Comparison of ENCODE assay signal across 20 mouse cellular contexts in genomic region chr4:62862756-62863155, GRCm38 (mm10).
DNase-seq lines count a peak whose midpoint lies in the region; ATAC-seq and TF ChIP-seq lines count a peak whose summit lies in the region.
"Had no signal": no experiment of that assay in that cellular context is flagged by ENCODE, and none has a peak within 500 bp of the region (broad histone marks: within the 10 kb centered on the region; RNA-seq: fewer than 3 reads in every experiment).

No protein-coding gene starts in this region.

- no peaks in the 10 kb centered on the region for H3K9me3 ChIP-seq in hindbrain, postnatal 0 days (ENCODE audit: low read length)
- H3K9me3 ChIP-seq in hindbrain, embryonic 16.5 days (ENCODE audit: control insufficient read depth, low read length) = no peaks in the 10 kb centered on the region
- H3K9me3 ChIP-seq in lung, postnatal 0 days (ENCODE audit: low read length) = no peaks in the 10 kb centered on the region
- H3K9me3 ChIP-seq: embryonic facial prominence, embryonic 15.5 days; forebrain, embryonic 15.5 days; hindbrain, embryonic 13.5 days; limb, embryonic 10.5 days; liver, embryonic 15.5 days; stomach, embryonic 15.5 days had no signal

- no peaks in the 10 kb centered on the region for H3K27me3 ChIP-seq in hindbrain, postnatal 0 days (ENCODE audit: insufficient read depth, low read length)
- H3K27me3 ChIP-seq in hindbrain, embryonic 16.5 days (replicated peaks; ENCODE audit: control insufficient read depth, insufficient read depth, low read length) = no peaks in the 10 kb centered on the region
- H3K27me3 ChIP-seq in lung, postnatal 0 days (replicated peaks; ENCODE audit: insufficient read depth, low read length) = no peaks in the 10 kb centered on the region
- H3K27me3 ChIP-seq: embryonic facial prominence, embryonic 15.5 days; forebrain, embryonic 15.5 days; hindbrain, embryonic 13.5 days; liver, embryonic 15.5 days; stomach, embryonic 15.5 days had no signal

- no peak for TF ChIP-seq EP300 in lung, postnatal 0 days (IDR thresholded peaks at IDR 0.05)

- no peak overlapping the region for H3K27ac ChIP-seq in hindbrain, postnatal 0 days
- H3K27ac ChIP-seq in hindbrain, embryonic 16.5 days (ENCODE audit: low read depth, low read length) = no peak overlapping the region
- no peak overlapping the region for H3K27ac ChIP-seq in lung, postnatal 0 days (ENCODE audit: low read length)
- H3K27ac ChIP-seq: embryonic facial prominence, embryonic 15.5 days; forebrain, embryonic 15.5 days; hindbrain, embryonic 13.5 days; limb, embryonic 10.5 days; liver, embryonic 15.5 days; stomach, embryonic 15.5 days had no signal

- H3K9ac ChIP-seq in hindbrain, postnatal 0 days (replicated peaks; ENCODE audit: low read length) = no peak overlapping the region
- H3K9ac ChIP-seq in hindbrain, embryonic 16.5 days (ENCODE audit: low read depth, low read length) = no peak overlapping the region
- H3K9ac ChIP-seq in lung, postnatal 0 days (replicated peaks; ENCODE audit: low read depth) = no peak overlapping the region
- H3K9ac ChIP-seq: embryonic facial prominence, embryonic 15.5 days; forebrain, embryonic 15.5 days; hindbrain, embryonic 13.5 days; liver, embryonic 15.5 days; stomach, embryonic 15.5 days had no signal

- H3K4me3 ChIP-seq in hindbrain, postnatal 0 days (ENCODE audit: low read length) = no peak overlapping the region
- no peak overlapping the region for H3K4me3 ChIP-seq in hindbrain, embryonic 16.5 days (ENCODE audit: low read length)
- H3K4me3 ChIP-seq in lung, postnatal 0 days (ENCODE audit: low read depth, low read length) = no peak overlapping the region
- H3K4me3 ChIP-seq: embryonic facial prominence, embryonic 15.5 days; forebrain, embryonic 15.5 days; hindbrain, embryonic 13.5 days; limb, embryonic 10.5 days; liver, embryonic 15.5 days; stomach, embryonic 15.5 days had no signal

- 85% methylated on average over 3 of the region's 3 CpGs for WGBS in hindbrain, postnatal 0 days
- WGBS in hindbrain, embryonic 16.5 days = 91% methylated on average over 3 of the region's 3 CpGs
- WGBS in lung, postnatal 0 days = 68% methylated on average over 3 of the region's 3 CpGs

- H3K4me1 ChIP-seq in hindbrain, postnatal 0 days (ENCODE audit: insufficient read depth, low read length) = no peaks in the 10 kb centered on the region
- no peaks in the 10 kb centered on the region for H3K4me1 ChIP-seq in hindbrain, embryonic 16.5 days (ENCODE audit: control insufficient read depth, insufficient read depth, low read depth, low read length)
- H3K4me1 ChIP-seq in lung, postnatal 0 days (ENCODE audit: insufficient read depth, low read depth, low read length) = no peaks in the 10 kb centered on the region
- H3K4me1 ChIP-seq: embryonic facial prominence, embryonic 15.5 days; forebrain, embryonic 15.5 days; hindbrain, embryonic 13.5 days; limb, embryonic 10.5 days; liver, embryonic 15.5 days; stomach, embryonic 15.5 days had no signal

- 0 out of 2 replicates have a peak, but pooled peaks have one; percentile 27 for ATAC-seq in hindbrain, postnatal 0 days
- ATAC-seq in hindbrain, embryonic 16.5 days = no peak
- ATAC-seq in lung, postnatal 0 days = peak; percentile 25; the same call in 1 of the 2 replicates
- ATAC-seq: forebrain, embryonic 15.5 days had no signal

- no peaks in the 10 kb centered on the region for H3K36me3 ChIP-seq in hindbrain, postnatal 0 days (ENCODE audit: insufficient read depth, low read length)
- H3K36me3 ChIP-seq in hindbrain, embryonic 16.5 days (ENCODE audit: control insufficient read depth, insufficient read depth, low read length) = no peaks in the 10 kb centered on the region
- no peaks in the 10 kb centered on the region for H3K36me3 ChIP-seq in lung, postnatal 0 days (ENCODE audit: insufficient read depth, low read length)
- H3K36me3 ChIP-seq: embryonic facial prominence, embryonic 15.5 days; forebrain, embryonic 15.5 days; hindbrain, embryonic 13.5 days; limb, embryonic 10.5 days; liver, embryonic 15.5 days; stomach, embryonic 15.5 days had no signal

- peak; percentile 11 for DNase-seq in adrenal gland, adult 2 months
- no peak for DNase-seq in adrenal gland, adult 8-10 months
- DNase-seq in hindbrain, postnatal 0 days (ENCODE audit: low spot score) = no peak
- DNase-seq in lung, postnatal 0 days (ENCODE audit: low spot score) = no peak
- no peak for DNase-seq in lung, postnatal 25 days (ENCODE audit: low spot score)
- DNase-seq in kidney, postnatal 14 days = peak; percentile 53
- no peak for DNase-seq in c-Kit-positive CD71-positive TER-119-positive erythroid progenitor cells, embryonic 14.5 days (ENCODE audit: low spot score)
- DNase-seq: cerebellum, adult 11 months; cerebellum, adult 9-11 months; liver; thymus, postnatal 25 days had no signal

- TF ChIP-seq CTCF in hindbrain, postnatal 0 days (IDR thresholded peaks at IDR 0.05; ENCODE audit: low read depth) = no peak
- TF ChIP-seq CTCF in lung, postnatal 0 days (IDR thresholded peaks at IDR 0.05) = no peak

- no peak overlapping the region for H3K4me2 ChIP-seq in hindbrain, postnatal 0 days (ENCODE audit: low read depth, low read length)
- H3K4me2 ChIP-seq in hindbrain, embryonic 16.5 days (ENCODE audit: low read length) = no peak overlapping the region
- no peak overlapping the region for H3K4me2 ChIP-seq in lung, postnatal 0 days (replicated peaks; ENCODE audit: low read depth, low read length)
- H3K4me2 ChIP-seq: embryonic facial prominence, embryonic 15.5 days; forebrain, embryonic 15.5 days; heart, embryonic 11.5 days; hindbrain, embryonic 13.5 days; liver, embryonic 15.5 days; midbrain, embryonic 11.5 days; stomach, embryonic 15.5 days had no signal

Comparison
In these comparisons a context has a peak if more than half of its experiments do, and no peak if none do; other contexts are left out.
1. DNase-seq: peak in adrenal gland, adult 2 months (single experiment) and kidney, postnatal 14 days (single experiment); none in adrenal gland, adult 8-10 months (single experiment), hindbrain, postnatal 0 days (single experiment), lung, postnatal 0 days (single experiment), lung, postnatal 25 days (single experiment) and c-Kit-positive CD71-positive TER-119-positive erythroid progenitor cells, embryonic 14.5 days (single experiment).